Mouse (Mus musculus) testis, adult 2 months (tissue): ENCODE measurements around the gene Ednrb.

ENCODE experiments used
- CTCF ChIP-seq: fragments of 200-500 bp; IDR thresholded peaks from 2 replicates; pipeline ENCODE4 v1.5.1; 2012; ENCODE audit warnings: low read depth, mild to moderate bottlenecking, inconsistent platforms, low read length, moderate library complexity; ENCODE audit not compliant: control insufficient read depth, insufficient read depth, insufficient replicate concordance
- POLR2A ChIP-seq: fragments of 200-500 bp; IDR thresholded peaks from 2 replicates; pipeline ENCODE4 v1.6.1; 2012; ENCODE audit warnings: low read depth, mild to moderate bottlenecking, inconsistent platforms, low read length, moderate library complexity; ENCODE audit not compliant: control insufficient read depth

DNA sequence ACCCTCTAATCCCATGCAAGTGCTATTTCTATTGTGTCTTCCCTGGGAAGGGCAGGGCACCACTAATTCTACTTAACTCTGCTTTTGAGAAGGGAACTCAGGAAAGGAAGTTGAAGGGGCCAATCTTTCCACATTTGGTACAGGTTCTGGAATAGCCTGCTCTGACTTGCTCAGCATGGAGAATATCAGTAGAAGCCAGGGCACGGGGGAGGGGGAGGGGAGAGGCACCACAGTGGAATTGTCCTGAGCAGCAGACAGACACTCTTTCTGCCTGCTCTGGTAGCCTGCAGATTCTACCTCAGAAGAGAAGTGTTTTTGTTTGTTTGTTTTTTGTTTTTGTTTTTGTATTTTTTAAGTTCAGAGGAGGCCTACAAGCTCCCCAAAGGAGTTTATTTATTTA, 51.5 kb downstream of the Ednrb start:
- no peak for TF ChIP-seq POLR2A
- TF ChIP-seq CTCF = no peak
